Mouse (Mus musculus) forebrain, embryonic 11.5 days (tissue): ENCODE data around the gene Prdm1. TPM values are rescaled to one million over a fixed set of nuclear protein-coding genes. Genes with fewer than 3 reads are reported as not detected.

Experiments
- ATAC-seq: fragments of 200-750 bp; cut with Nextera tagmentation; replicated peaks from 2 replicates; pipeline ENCODE4 v1.8.0; 2017; ENCODE audit warnings: moderate TSS enrichment; ENCODE audit not compliant: low FRiP score
- DNase-seq: peaks from one replicate; pipeline ENCODE4 v3.0.0-alpha.2; 2017; ENCODE audit warnings: low spot score
- H3K27ac ChIP-seq: fragments of 300-500 bp; sonication (generic); 2 replicates; pipeline ENCODE4 v1.5.1; 2014; ENCODE audit warnings: low read depth, low read length
- H3K27me3 ChIP-seq: fragments of 300-500 bp; sonication (generic); 2 replicates; pipeline ENCODE4 v1.6.1; 2014; ENCODE audit warnings: mild to moderate bottlenecking, low read length, mixed read lengths; ENCODE audit not compliant: control insufficient read depth, insufficient read depth
- H3K36me3 ChIP-seq: fragments of 300-500 bp; sonication (generic); 2 replicates; pipeline ENCODE4 v1.6.1; 2014; ENCODE audit warnings: mild to moderate bottlenecking, low read length, moderate library complexity, mixed read lengths; ENCODE audit not compliant: control insufficient read depth, insufficient read depth
- H3K4me1 ChIP-seq: fragments of 300-500 bp; sonication (generic); replicated peaks from 2 replicates; pipeline ENCODE4 v1.6.1; 2014; ENCODE audit warnings: low read length, mixed read lengths; ENCODE audit not compliant: control insufficient read depth, insufficient read depth
- H3K4me2 ChIP-seq: fragments of 300-500 bp; sonication (generic); 2 replicates; pipeline ENCODE4 v1.6.1; 2014; ENCODE audit warnings: low read depth, mild to moderate bottlenecking, low read length, moderate library complexity, mixed read lengths; ENCODE audit not compliant: severe bottlenecking
- H3K4me3 ChIP-seq: fragments of 300-500 bp; sonication (generic); 2 replicates; pipeline ENCODE4 v1.5.1; 2014; ENCODE audit warnings: low read depth, low read length
- H3K9ac ChIP-seq: fragments of 300-500 bp; sonication (generic); 2 replicates; pipeline ENCODE4 v1.6.1; 2014; ENCODE audit warnings: low read length
- H3K9me3 ChIP-seq: fragments of 300-500 bp; sonication (generic); 2 replicates; pipeline ENCODE4 v1.6.1; 2016; ENCODE audit warnings: low read length, mixed read lengths; ENCODE audit not compliant: control insufficient read depth
- WGBS: fragments of 180-500 bp; shearing (Covaris S2); extraction: QIAGEN DNeasy Blood & Tissue Kit; methylation state at CpG from one replicate; pipeline ENCODE4 v1.1.7; 2014; 5-methylcytosine and 5-hydroxymethylcytosine counted together
- polyA plus RNA-seq: library from polyadenylated mRNA; unstranded; fragments of >200 nt; fragmentation: Nextera tagmentation; extraction: Ambion mirVana; gene quantifications from 2 replicates; pipeline ENCODE4 v1.2.1, GENCODE M21; 2014

Prdm1 gene
- polyA plus RNA-seq, 1 experiment from 2014 or later, result 0.77 TPM

- WGBS, result 92% methylated on average over 14 of the region's 14 CpGs
- no peak for ATAC-seq
These were observed 99.0 kb downstream of the Prdm1 start for GRCm38 (mm10) chr10:44429177-44429888.

GRCm38 (mm10) chr10:44427891-44428361 lies 100.4 kb downstream of the Prdm1 start:
- no peak overlapping the region for H3K27ac ChIP-seq
- WGBS, result 32% methylated on average over 12 of the region's 12 CpGs
- ATAC-seq (peak; percentile 65; the same call in 1 of the 2 replicates), DNase-seq (no peak)
- no peaks in the 10 kb centered on the region for H3K27me3 ChIP-seq
- no peak overlapping the region for H3K4me3 ChIP-seq
- no peaks in the 10 kb centered on the region for H3K9me3 ChIP-seq
- H3K9ac ChIP-seq, result no peak overlapping the region
- H3K4me2 ChIP-seq, result no peak overlapping the region
- 0 out of 2 replicates have a peak, but pooled peaks cover 2% of the 10 kb centered on the region for H3K4me1 ChIP-seq
- H3K36me3 ChIP-seq, result no peaks in the 10 kb centered on the region

More at GRCm38 (mm10) chr10:44429177-44429888, 99.0 kb downstream of the Prdm1 start:
- no peak overlapping the region for H3K9ac ChIP-seq
- DNase-seq, result no peak
- H3K27me3 ChIP-seq, result no peaks in the 10 kb centered on the region
- no peak overlapping the region for H3K4me2 ChIP-seq
- no peak overlapping the region for H3K4me3 ChIP-seq
- no peaks in the 10 kb centered on the region for H3K9me3 ChIP-seq
- H3K4me1 ChIP-seq, result 0 out of 2 replicates have a peak, but pooled peaks cover 2% of the 10 kb centered on the region
- H3K27ac ChIP-seq, result no peak overlapping the region
- H3K36me3 ChIP-seq, result no peaks in the 10 kb centered on the region

DNA sequence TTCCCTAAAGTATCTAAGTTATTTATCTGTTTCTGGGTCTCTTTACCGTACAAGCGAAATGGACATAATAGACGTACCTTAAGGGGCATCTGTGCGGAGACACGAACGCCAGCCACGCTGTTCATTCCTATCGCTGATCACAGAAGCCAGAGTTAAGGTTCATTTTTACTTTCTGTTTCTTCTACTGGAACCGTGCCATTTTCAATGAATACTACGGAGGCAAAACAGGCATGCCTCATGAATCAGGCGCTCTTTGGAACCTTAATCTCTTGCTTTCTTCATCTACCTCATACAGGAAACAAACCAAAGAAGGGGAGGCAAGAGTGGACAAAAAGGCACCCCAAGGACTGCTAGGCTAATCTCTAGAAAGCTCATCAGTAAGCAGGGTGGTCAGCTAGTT lies 100.9 kb downstream of the Prdm1 start:
- Histone ChIP-seq H3K9me3 (no peaks in the 10 kb centered on the region), H3K4me3 (no peak overlapping the region), H3K27me3 (no peaks in the 10 kb centered on the region), H3K4me1 (0 out of 2 replicates have a peak, but pooled peaks cover 2% of the 10 kb centered on the region), H3K36me3 (no peaks in the 10 kb centered on the region), H3K4me2 (no peak overlapping the region), H3K27ac (no peak overlapping the region), H3K9ac (no peak overlapping the region)
- 87% methylated on average over 11 of the region's 11 CpGs for whole genome bisulfite sequencing
- no peak for DNase-seq
- ATAC-seq, result no peak

GRCm38 (mm10) chr10:44425013-44425412 lies 103.3 kb downstream of the Prdm1 start:
- Histone ChIP-seq H3K4me1 (0 out of 2 replicates have a peak, but pooled peaks cover 2% of the 10 kb centered on the region), H3K9ac (no peak overlapping the region), H3K4me2 (no peak overlapping the region), H3K36me3 (no peaks in the 10 kb centered on the region), H3K9me3 (no peaks in the 10 kb centered on the region), H3K27me3 (no peaks in the 10 kb centered on the region), H3K27ac (no peak overlapping the region), H3K4me3 (no peak overlapping the region)
- DNase-seq (no peak), ATAC-seq (no peak)
- WGBS, result 90% methylated on average over 6 of the region's 6 CpGs

GRCm38 (mm10) chr10:44421896-44422295 lies 106.4 kb downstream of the Prdm1 start:
- ATAC-seq, result no peak
- H3K9ac ChIP-seq, result no peak overlapping the region
- WGBS, result 60% methylated on average over 1 of the region's 1 CpGs
- no peaks in the 10 kb centered on the region for H3K27me3 ChIP-seq
- H3K27ac ChIP-seq, result no peak overlapping the region
- H3K36me3 ChIP-seq, result no peaks in the 10 kb centered on the region
- no peaks in the 10 kb centered on the region for H3K4me1 ChIP-seq
- H3K4me3 ChIP-seq, result no peak overlapping the region
- DNase-seq, result no peak
- no peak overlapping the region for H3K4me2 ChIP-seq
- no peaks in the 10 kb centered on the region for H3K9me3 ChIP-seq

DNA sequence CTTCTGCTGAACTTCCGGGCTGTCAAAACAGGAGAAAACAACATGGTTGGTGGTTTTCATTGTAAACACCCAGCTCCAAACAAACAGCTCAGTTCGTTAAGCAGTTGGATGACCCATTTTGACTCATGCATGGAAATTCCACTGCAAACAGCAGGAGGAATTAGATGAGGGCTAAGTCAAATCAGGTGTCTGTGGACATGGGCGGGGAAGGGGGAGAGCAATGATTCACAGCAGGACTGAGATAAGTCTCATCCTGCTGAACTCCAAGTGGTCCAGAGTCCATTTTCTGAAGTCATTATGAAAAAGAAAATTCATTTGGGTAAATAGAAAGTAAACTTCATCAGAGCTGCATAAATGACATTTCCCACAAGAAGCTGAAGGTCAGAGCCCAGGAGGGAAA lies 108.1 kb downstream of the Prdm1 start:
- Histone ChIP-seq H3K27ac (no peak overlapping the region), H3K9me3 (no peaks in the 10 kb centered on the region), H3K4me2 (no peak overlapping the region), H3K27me3 (no peaks in the 10 kb centered on the region), H3K4me3 (no peak overlapping the region), H3K4me1 (no peaks in the 10 kb centered on the region), H3K36me3 (no peaks in the 10 kb centered on the region), H3K9ac (no peak overlapping the region)
- no peak for DNase-seq
- ATAC-seq, result no peak
- WGBS, result 81% methylated on average over 3 of the region's 3 CpGs

DNA sequence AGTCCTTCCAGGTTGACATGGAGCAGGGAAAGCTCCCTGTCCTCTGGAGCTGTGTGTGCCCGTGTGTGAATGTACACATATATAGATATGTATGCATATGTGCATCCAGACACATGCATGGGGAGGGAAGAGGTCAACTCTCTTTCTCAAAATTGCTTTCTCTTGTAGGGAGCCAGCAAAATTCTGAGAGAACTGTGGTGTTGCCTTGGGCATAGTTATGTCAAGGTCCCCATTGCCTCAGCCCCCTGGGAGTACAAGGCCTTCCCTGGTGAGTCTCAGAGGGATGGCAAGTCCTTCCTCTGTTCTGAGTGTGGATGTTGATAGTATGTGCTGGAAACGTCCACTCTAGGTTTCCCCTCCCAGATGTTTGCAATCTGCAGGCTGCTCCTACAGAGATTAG lies 109.4 kb downstream of the Prdm1 start:
- no peaks in the 10 kb centered on the region for H3K9me3 ChIP-seq
- no peak overlapping the region for H3K4me2 ChIP-seq
- H3K27me3 ChIP-seq, result no peaks in the 10 kb centered on the region
- DNase-seq (no peak), ATAC-seq (no peak)
- no peaks in the 10 kb centered on the region for H3K36me3 ChIP-seq
- H3K27ac ChIP-seq, result no peak overlapping the region
- no peak overlapping the region for H3K4me3 ChIP-seq
- H3K4me1 ChIP-seq, result no peaks in the 10 kb centered on the region
- WGBS, result 77% methylated on average over 2 of the region's 2 CpGs
- H3K9ac ChIP-seq, result no peak overlapping the region

DNA sequence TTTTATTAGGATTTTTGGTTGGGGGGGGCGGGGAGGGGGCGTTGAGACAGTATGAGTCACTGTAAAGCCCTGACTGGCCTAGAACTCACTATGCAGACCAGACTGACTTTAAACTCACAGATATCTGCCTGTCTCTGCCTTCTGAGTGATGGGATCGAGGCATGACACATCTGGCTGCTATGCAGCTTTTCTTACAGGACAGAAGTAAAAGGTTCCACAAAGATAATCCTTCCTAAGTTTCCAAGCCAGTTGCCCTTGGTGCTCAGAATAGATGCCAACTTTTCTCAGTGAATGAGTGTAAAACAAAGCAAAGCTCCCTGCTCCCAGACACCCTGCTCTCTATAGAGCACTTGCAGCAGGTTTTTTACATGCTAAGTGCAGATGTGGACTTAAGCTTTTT lies 112.7 kb downstream of the Prdm1 start:
- H3K4me1 ChIP-seq, result no peaks in the 10 kb centered on the region
- WGBS, result 81% methylated on average over 3 of the region's 3 CpGs
- no peak overlapping the region for H3K27ac ChIP-seq
- H3K9me3 ChIP-seq, result no peaks in the 10 kb centered on the region
- H3K36me3 ChIP-seq, result no peaks in the 10 kb centered on the region
- no peak overlapping the region for H3K9ac ChIP-seq
- H3K4me3 ChIP-seq, result no peak overlapping the region
- ATAC-seq, result no peak
- DNase-seq, result no peak
- H3K4me2 ChIP-seq, result no peak overlapping the region
- H3K27me3 ChIP-seq, result no peaks in the 10 kb centered on the region

GRCm38 (mm10) chr10:44409958-44410357 lies 118.3 kb downstream of the Prdm1 start:
- no peak for ATAC-seq
- Histone ChIP-seq H3K36me3 (no peaks in the 10 kb centered on the region), H3K27ac (no peak overlapping the region), H3K9me3 (no peaks in the 10 kb centered on the region), H3K4me3 (no peak overlapping the region), H3K4me1 (no peaks in the 10 kb centered on the region), H3K9ac (no peak overlapping the region), H3K27me3 (no peaks in the 10 kb centered on the region), H3K4me2 (no peak overlapping the region)
- 82% methylated on average over 11 of the region's 11 CpGs for WGBS
- no peak for DNase-seq
